Mouse (Mus musculus): ENCODE data around the gene Ranbp9. TPM values are rescaled to one million over a fixed set of nuclear protein-coding genes. Genes with fewer than 3 reads are reported as not detected.

Ranbp9 gene
- polyA plus RNA-seq, 1 experiment = 74.1 TPM

DNA sequence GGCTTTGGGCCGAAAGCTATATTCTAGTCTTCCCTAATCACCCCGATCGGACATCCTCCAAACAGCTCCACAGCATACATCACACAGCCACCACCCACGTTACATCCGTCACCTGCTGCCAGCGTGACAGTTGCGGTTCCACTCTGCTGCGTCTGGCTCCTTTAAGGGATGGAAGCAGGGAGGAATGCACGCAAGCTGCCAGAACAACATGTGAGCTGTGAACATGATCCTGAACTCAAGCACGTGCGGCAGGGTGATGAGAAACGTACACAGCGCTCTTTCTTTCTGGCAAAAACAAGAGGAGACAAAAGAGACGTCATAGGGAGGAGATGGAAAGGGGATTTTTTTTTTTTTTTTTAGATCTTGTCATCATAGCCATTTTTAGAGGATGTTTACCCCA, 17.8 kb upstream of the Ranbp9 start:
- Histone ChIP-seq H3K4me3 (ENCODE audit: insufficient read depth, low read length) (no peak overlapping the region), H3K4me1 (ENCODE audit: control insufficient read depth, insufficient read depth, low read length) (peaks cover 2% of the 10 kb centered on the region; the same call in 1 of the 2 replicates), H3K27ac (ENCODE audit: insufficient read depth, low read length) (no peak overlapping the region)
- TF ChIP-seq POLR2A (IDR thresholded peaks at IDR 0.05; ENCODE audit: low read depth, low read length) = no peak

- Histone ChIP-seq H3K27ac (ENCODE audit: insufficient read depth, low read length) (no peak overlapping the region), H3K4me1 (ENCODE audit: control insufficient read depth, insufficient read depth, low read length) (peaks cover 2% of the 10 kb centered on the region; the same call in 1 of the 2 replicates), H3K4me3 (ENCODE audit: insufficient read depth, low read length) (no peak overlapping the region)
- TF ChIP-seq CTCF (IDR thresholded peaks at IDR 0.05; ENCODE audit: borderline replicate concordance, insufficient read depth, low read length) (no peak), POLR2A (IDR thresholded peaks at IDR 0.05; ENCODE audit: low read depth, low read length) (no peak)
Measured at GRCm38 (mm10) chr13:43497769-43498168, 16.7 kb upstream of the Ranbp9 start.

GRCm38 (mm10) chr13:43496660-43497059, 15.6 kb upstream of the Ranbp9 start:
- no peak overlapping the region for H3K27ac ChIP-seq (ENCODE audit: insufficient read depth, low read length)
- peaks cover 2% of the 10 kb centered on the region; the same call in 1 of the 2 replicates for H3K4me1 ChIP-seq (ENCODE audit: control insufficient read depth, insufficient read depth, low read length)
- H3K4me3 ChIP-seq (ENCODE audit: insufficient read depth, low read length) = no peak overlapping the region
- TF ChIP-seq POLR2A (IDR thresholded peaks at IDR 0.05; ENCODE audit: low read depth, low read length) (no peak), CTCF (IDR thresholded peaks at IDR 0.05; ENCODE audit: borderline replicate concordance, insufficient read depth, low read length) (no peak)

GRCm38 (mm10) chr13:43495645-43496044, 14.6 kb upstream of the Ranbp9 start:
- Histone ChIP-seq H3K4me1 (ENCODE audit: control insufficient read depth, insufficient read depth, low read length) (peaks cover 2% of the 10 kb centered on the region; the same call in 1 of the 2 replicates), H3K4me3 (ENCODE audit: insufficient read depth, low read length) (no peak overlapping the region), H3K27ac (ENCODE audit: insufficient read depth, low read length) (no peak overlapping the region)
- TF ChIP-seq CTCF (IDR thresholded peaks at IDR 0.05; ENCODE audit: borderline replicate concordance, insufficient read depth, low read length) = no peak
- TF ChIP-seq POLR2A (IDR thresholded peaks at IDR 0.05; ENCODE audit: low read depth, low read length) = no peak

GRCm38 (mm10) chr13:43493725-43494124, 12.6 kb upstream of the Ranbp9 start:
- TF ChIP-seq CTCF (IDR thresholded peaks at IDR 0.05; ENCODE audit: borderline replicate concordance, insufficient read depth, low read length) = no peak
- H3K4me1 ChIP-seq (ENCODE audit: control insufficient read depth, insufficient read depth, low read length) = peaks cover 2% of the 10 kb centered on the region; the same call in 1 of the 2 replicates
- no peak overlapping the region for H3K27ac ChIP-seq (ENCODE audit: insufficient read depth, low read length)
- H3K4me3 ChIP-seq (ENCODE audit: insufficient read depth, low read length) = no peak overlapping the region

GRCm38 (mm10) chr13:43493058-43493481, 12.0 kb upstream of the Ranbp9 start:
- Histone ChIP-seq H3K4me1 (ENCODE audit: control insufficient read depth, insufficient read depth, low read length) (peaks cover 2% of the 10 kb centered on the region; the same call in 1 of the 2 replicates), H3K27ac (ENCODE audit: insufficient read depth, low read length) (no peak overlapping the region), H3K4me3 (ENCODE audit: insufficient read depth, low read length) (no peak overlapping the region)
- TF ChIP-seq POLR2A (IDR thresholded peaks at IDR 0.05; ENCODE audit: low read depth, low read length) (no peak), CTCF (IDR thresholded peaks at IDR 0.05; ENCODE audit: borderline replicate concordance, insufficient read depth, low read length) (no peak)

GRCm38 (mm10) chr13:43486501-43487213, 5.6 kb upstream of the Ranbp9 start:
- no peak overlapping the region for H3K27ac ChIP-seq (ENCODE audit: insufficient read depth, low read length)
- 0 out of 2 replicates have a peak, but pooled peaks cover 4% of the 10 kb centered on the region for H3K4me1 ChIP-seq (ENCODE audit: control insufficient read depth, insufficient read depth, low read length)
- TF ChIP-seq CTCF (IDR thresholded peaks at IDR 0.05; ENCODE audit: borderline replicate concordance, insufficient read depth, low read length) (no peak), POLR2A (IDR thresholded peaks at IDR 0.05; ENCODE audit: low read depth, low read length) (no peak)
- no peak overlapping the region for H3K4me3 ChIP-seq (ENCODE audit: insufficient read depth, low read length)

DNA sequence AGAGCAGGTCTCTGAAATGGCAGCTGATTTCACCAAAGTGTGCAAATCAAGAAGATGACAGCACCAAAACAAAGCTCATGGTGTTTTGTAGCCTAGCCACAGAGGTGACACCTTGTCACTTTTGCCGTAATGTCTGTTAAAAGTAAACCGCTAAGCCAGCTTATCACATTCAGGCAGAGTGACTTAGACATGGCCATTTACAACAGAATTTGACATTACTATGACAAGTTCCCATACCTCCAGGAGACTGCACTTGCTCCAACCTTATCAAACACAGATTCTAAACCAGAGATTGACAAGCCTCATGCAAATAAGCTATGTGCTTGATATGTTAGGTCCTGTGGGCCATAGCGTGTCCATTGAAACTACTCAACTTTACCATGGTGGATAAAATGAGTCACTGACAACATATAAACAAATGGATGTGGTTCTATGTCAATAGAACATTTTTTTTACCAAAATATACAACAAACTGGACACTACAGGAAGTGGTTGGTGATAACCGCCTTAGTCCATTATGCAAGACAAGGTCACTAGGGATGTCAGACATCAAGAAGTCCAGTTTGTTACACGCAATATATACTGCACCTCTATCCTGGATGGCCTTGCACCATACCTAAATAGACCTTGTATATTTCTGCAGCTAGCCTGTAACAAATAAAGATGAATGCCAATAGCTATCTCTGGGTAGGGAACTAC, 4.3 kb upstream of the Ranbp9 start:
- TF ChIP-seq POLR2A (IDR thresholded peaks at IDR 0.05; ENCODE audit: low read depth, low read length) (no peak), CTCF (IDR thresholded peaks at IDR 0.05; ENCODE audit: borderline replicate concordance, insufficient read depth, low read length) (no peak)
- H3K4me1 ChIP-seq (ENCODE audit: control insufficient read depth, insufficient read depth, low read length) = 0 out of 2 replicates have a peak, but pooled peaks cover 4% of the 10 kb centered on the region
- no peak overlapping the region for H3K27ac ChIP-seq (ENCODE audit: insufficient read depth, low read length)
- H3K4me3 ChIP-seq (ENCODE audit: insufficient read depth, low read length) = no peak overlapping the region

- no peak overlapping the region for H3K27ac ChIP-seq (ENCODE audit: insufficient read depth, low read length)
- TF ChIP-seq POLR2A (IDR thresholded peaks at IDR 0.05; ENCODE audit: low read depth, low read length) (no peak), CTCF (IDR thresholded peaks at IDR 0.05; ENCODE audit: borderline replicate concordance, insufficient read depth, low read length) (no peak)
Measured at GRCm38 (mm10) chr13:43482782-43483181, 1.7 kb upstream of the Ranbp9 start.

DNA sequence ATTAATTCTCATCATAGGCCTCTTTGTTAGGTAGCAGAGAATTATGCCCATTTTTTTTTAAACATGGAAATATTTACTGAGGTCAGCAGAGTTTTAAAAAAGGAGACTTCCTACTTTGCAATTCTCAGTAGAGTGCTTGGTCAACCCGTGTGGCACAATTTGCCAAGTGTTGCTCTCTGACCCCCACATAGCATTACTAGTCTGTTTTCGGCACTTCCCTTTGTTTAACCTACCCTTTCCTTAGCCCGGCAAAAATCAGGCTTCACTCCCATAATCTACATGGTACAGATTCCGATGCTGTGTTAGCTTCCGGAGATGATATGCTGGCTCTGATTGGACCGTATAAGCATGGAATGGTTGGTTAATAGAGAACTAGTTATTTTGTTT, 770 bp upstream of the Ranbp9 start:
- TF ChIP-seq CTCF (IDR thresholded peaks at IDR 0.05; ENCODE audit: borderline replicate concordance, insufficient read depth, low read length) = no peak
- TF ChIP-seq POLR2A (IDR thresholded peaks at IDR 0.05; ENCODE audit: low read depth, low read length) = no peak; the same call in 1 of the 2 replicates
- Histone ChIP-seq H3K4me3 (ENCODE audit: insufficient read depth, low read length) (peak overlapping the region; percentile 37), H3K27ac (ENCODE audit: insufficient read depth, low read length) (peak overlapping the region; percentile 94; the same call in 1 of the 2 replicates), H3K4me1 (ENCODE audit: control insufficient read depth, insufficient read depth, low read length) (peaks cover 6% of the 10 kb centered on the region; the same call in 1 of the 2 replicates)

More at GRCm38 (mm10) chr13:43482782-43483181, 1.7 kb upstream of the Ranbp9 start:
- no peak overlapping the region for H3K4me3 ChIP-seq (ENCODE audit: insufficient read depth, low read length)
- H3K4me1 ChIP-seq (ENCODE audit: control insufficient read depth, insufficient read depth, low read length) = peaks cover 6% of the 10 kb centered on the region; the same call in 1 of the 2 replicates

All from embryonic fibroblast, embryonic 13.5 days (primary cell).